ENCODE assay signal across 36 mouse cellular contexts in genomic region chr12:77135661-77136060, GRCm38 (mm10).
"Had no signal": no experiment of that assay in that cellular context is flagged by ENCODE, and none has a peak within 500 bp of the region (broad histone marks: within the 10 kb centered on the region; RNA-seq: fewer than 3 reads in every experiment).

No protein-coding gene starts in this region.

- H3K27me3 ChIP-seq: heart, embryonic 12.5 days; heart, embryonic 13.5 days; heart, embryonic 15.5 days; hindbrain, embryonic 12.5 days; hindbrain, embryonic 13.5 days; hindbrain, embryonic 15.5 days; intestine, embryonic 15.5 days; kidney, embryonic 15.5 days had no signal

- H3K4me2 ChIP-seq: heart, embryonic 11.5 days; heart, embryonic 12.5 days; heart, embryonic 13.5 days; heart, embryonic 15.5 days; hindbrain, embryonic 12.5 days; hindbrain, embryonic 13.5 days; hindbrain, embryonic 14.5 days; hindbrain, embryonic 15.5 days; intestine, embryonic 15.5 days; kidney, embryonic 15.5 days had no signal

- H3K27ac ChIP-seq: heart, embryonic 10.5 days; heart, embryonic 15.5 days; hindbrain, embryonic 10.5 days; hindbrain, embryonic 12.5 days; hindbrain, embryonic 13.5 days; hindbrain, embryonic 14.5 days; hindbrain, embryonic 15.5 days; hindbrain, postnatal 0 days; intestine, embryonic 15.5 days; kidney, embryonic 15.5 days; kidney, postnatal 0 days; layer of hippocampus, adult 2 months; left cerebral cortex, adult 2 months had no signal

- H3K36me3 ChIP-seq: heart, embryonic 10.5 days; heart, embryonic 12.5 days; heart, embryonic 13.5 days; heart, embryonic 15.5 days; hindbrain, embryonic 10.5 days; hindbrain, embryonic 12.5 days; hindbrain, embryonic 13.5 days; hindbrain, embryonic 15.5 days; intestine, embryonic 15.5 days; kidney, embryonic 15.5 days had no signal

- H3K4me1 ChIP-seq: heart, embryonic 15.5 days; hindbrain, embryonic 10.5 days; hindbrain, embryonic 12.5 days; hindbrain, embryonic 13.5 days; hindbrain, embryonic 15.5 days; intestine, embryonic 15.5 days had no signal

- DNase-seq: heart, postnatal 10 days; heart, postnatal 14 days; heart, postnatal 36 days; heart, postnatal 4 days; kidney, adult 11 months; kidney, adult 18-20 months; kidney, adult 2 months; kidney, adult 8-10 months; kidney, adult 9 months; kidney, postnatal 10 days; kidney, postnatal 14 days; kidney, postnatal 25 days; kidney, postnatal 36 days; kidney, postnatal 4 days; layer of hippocampus, adult 9-11 months; layer of hippocampus, postnatal 36 days had no signal

- H3K9ac ChIP-seq: heart, embryonic 12.5 days; heart, embryonic 13.5 days; heart, embryonic 15.5 days; hindbrain, embryonic 12.5 days; hindbrain, embryonic 13.5 days; hindbrain, embryonic 14.5 days; hindbrain, embryonic 15.5 days; intestine, embryonic 15.5 days; kidney, embryonic 15.5 days had no signal

- H3K9me3 ChIP-seq: heart, embryonic 10.5 days; heart, embryonic 12.5 days; heart, embryonic 13.5 days; heart, embryonic 15.5 days; hindbrain, embryonic 10.5 days; hindbrain, embryonic 12.5 days; hindbrain, embryonic 13.5 days; hindbrain, embryonic 15.5 days; intestine, embryonic 15.5 days; kidney, embryonic 15.5 days had no signal

- ATAC-seq: hindbrain, embryonic 16.5 days; hindbrain, postnatal 0 days; inflammation-experienced regulatory T-cells, adult 6 months; intestine, embryonic 15.5 days; intestine, embryonic 16.5 days; intestine, postnatal 0 days had no signal

- H3K4me3 ChIP-seq: heart, embryonic 10.5 days; heart, embryonic 12.5 days; heart, embryonic 13.5 days; heart, embryonic 15.5 days; hindbrain, embryonic 10.5 days; hindbrain, embryonic 12.5 days; hindbrain, embryonic 13.5 days; hindbrain, embryonic 15.5 days; intestine, embryonic 15.5 days; kidney, embryonic 15.5 days; layer of hippocampus, adult 2 months; left cerebral cortex, adult 2 months had no signal
